Mouse (Mus musculus) heart, adult 2 months (tissue): ENCODE results near the gene Rftn2. TPM values are rescaled to one million over a fixed set of nuclear protein-coding genes. Genes with fewer than 3 reads are reported as not detected.
"Not testable (repeated sequence)": the region's sequence is repeated elsewhere in the genome, so short reads cannot be mapped to it uniquely, and the experiment has no call there.

ENCODE experiments used
- DNase-seq, 2 experiments: peaks; one replicate each; pipeline ENCODE4 v3.0.0; 2021
- H3K27ac ChIP-seq: fragments of 200-600 bp; 2 replicates; pipeline ENCODE4 v1.8.1; 2022
- H3K27me3 ChIP-seq: fragments of 200-500 bp; 2 replicates; pipeline ENCODE4 v1.6.1; 2012; ENCODE audit warnings: mild to moderate bottlenecking, low read length, inconsistent platforms, mixed read lengths; ENCODE audit not compliant: control insufficient read depth, insufficient read depth
- H3K36me3 ChIP-seq: fragments of 200-500 bp; 2 replicates; pipeline ENCODE4 v1.6.1; 2012; ENCODE audit warnings: low read length, inconsistent platforms; ENCODE audit not compliant: control insufficient read depth, insufficient read depth
- H3K4me1 ChIP-seq: fragments of 200-500 bp; 2 replicates; pipeline ENCODE4 v1.6.1; 2011; ENCODE audit warnings: low read length; ENCODE audit not compliant: control insufficient read depth, insufficient read depth
- H3K4me3 ChIP-seq: fragments of 200-600 bp; 2 replicates; pipeline ENCODE4 v1.8.1; 2022
- H3K79me2 ChIP-seq: fragments of 200-500 bp; replicated peaks from 2 replicates; pipeline ENCODE4 v1.6.1; 2012; ENCODE audit warnings: mild to moderate bottlenecking, inconsistent platforms, low read length, moderate library complexity, mixed read lengths; ENCODE audit not compliant: control insufficient read depth, insufficient read depth
- H3K9ac ChIP-seq: fragments of 200-500 bp; 2 replicates; pipeline ENCODE4 v1.6.1; 2012; ENCODE audit warnings: low read depth, mild to moderate bottlenecking, control low read depth, inconsistent platforms, low read length, mixed read lengths
- CTCF ChIP-seq: fragments of 200-600 bp; IDR thresholded peaks from 2 replicates; pipeline ENCODE4 v1.8.1; 2022; ENCODE audit warnings: antibody characterized with exemption, mild to moderate bottlenecking, moderate library complexity
- EP300 ChIP-seq: fragments of 200-500 bp; IDR thresholded peaks from 2 replicates; pipeline ENCODE4 v1.6.1; 2011; ENCODE audit warnings: low read depth, low read length, control low read depth; ENCODE audit not compliant: insufficient read depth
- POLR2A ChIP-seq: fragments of 200-500 bp; IDR thresholded peaks from 2 replicates; pipeline ENCODE4 v1.6.1; 2011; ENCODE audit warnings: mild to moderate bottlenecking, low read depth, low read length, control low read depth; ENCODE audit not compliant: insufficient read depth
- WGBS: fragments of 180-500 bp; shearing (Covaris S2); methylation state at CpG from one replicate; pipeline ENCODE4 v1.1.7; 2018; 5-methylcytosine and 5-hydroxymethylcytosine counted together
- intact Hi-C: fragments of 180-260 bp; cut with DNase I; formaldehyde crosslinking; loops from one replicate; pipeline ENCODE4 v1.15.1; 2025
- polyA plus RNA-seq: library from polyadenylated mRNA; depleted of rRNA; stranded (reverse); fragments of >200 nt; gene quantifications from 2 replicates; pipeline ENCODE4 v1.2.3, GENCODE M21; 2012; rRNA removed
- total RNA-seq, 2 experiments: library from RNA; stranded (reverse); gene quantifications; 2 replicates each; pipeline ENCODE4 v1.2.3; 2021

Rftn2 gene
- total and polyA plus RNA-seq, 3 experiments: 2.7 to 12.8 (median 12.1) TPM

- H3K4me3 ChIP-seq: no peak overlapping the region
- H3K9ac ChIP-seq: no peak overlapping the region
- 92% methylated on average over 5 of the region's 5 CpGs for WGBS
- intact Hi-C loops: loop anchor here (2.0 to 5.0 kb wide), 3 partner anchors 77 to 107 kb away; partner anchors contain the start of genes Coq10b, Mars2 and Sf3b1
- H3K79me2 ChIP-seq: peaks cover 5% of the 10 kb centered on the region
- peaks cover 7% of the 10 kb centered on the region for H3K4me1 ChIP-seq
- H3K27ac ChIP-seq: no peak overlapping the region
- no peak for DNase-seq
- H3K36me3 ChIP-seq: peaks cover 11% of the 10 kb centered on the region
- no peaks in the 10 kb centered on the region for H3K27me3 ChIP-seq
- no peak for TF ChIP-seq EP300
- no peak for TF ChIP-seq POLR2A
- no peak for TF ChIP-seq CTCF
These were observed 96.9 kb downstream of the Rftn2 start for GRCm38 (mm10) chr1:55129716-55130115.

- 96% methylated on average over 2 of the region's 2 CpGs for WGBS
- DNase-seq, H3K4me1 ChIP-seq, H3K27me3 ChIP-seq, H3K9ac ChIP-seq, intact Hi-C loops, H3K79me2 ChIP-seq, H3K36me3 ChIP-seq, H3K4me3 ChIP-seq, H3K27ac ChIP-seq: not testable (repeated sequence)
These were observed 102.4 kb downstream of the Rftn2 start for GRCm38 (mm10) chr1:55124136-55124535.

- Histone ChIP-seq H3K4me3 (no peak overlapping the region), H3K27me3 (no peaks in the 10 kb centered on the region), H3K36me3 (no peaks in the 10 kb centered on the region), H3K9ac (no peak overlapping the region), H3K79me2 (no peaks in the 10 kb centered on the region), H3K4me1 (no peaks in the 10 kb centered on the region), H3K27ac (no peak overlapping the region)
- TF ChIP-seq EP300: no peak
- TF ChIP-seq POLR2A: no peak
- no peak for TF ChIP-seq CTCF
- DNase-seq: no peak
- intact Hi-C loops: no loop called here
- 89% methylated on average over 2 of the region's 2 CpGs for WGBS
These were observed 103.0 kb downstream of the Rftn2 start for GRCm38 (mm10) chr1:55123561-55123960.

- Histone ChIP-seq H3K36me3 (no peaks in the 10 kb centered on the region), H3K9ac (no peak overlapping the region), H3K27ac (no peak overlapping the region), H3K27me3 (no peaks in the 10 kb centered on the region), H3K4me1 (no peaks in the 10 kb centered on the region), H3K4me3 (no peak overlapping the region), H3K79me2 (no peaks in the 10 kb centered on the region)
- intact Hi-C loops: no loop called here
- WGBS: 89% methylated on average over 5 of the region's 5 CpGs
- TF ChIP-seq CTCF: no peak
- no peak for TF ChIP-seq EP300
- TF ChIP-seq POLR2A: no peak
- DNase-seq: no peak
These were observed 103.5 kb downstream of the Rftn2 start for GRCm38 (mm10) chr1:55123046-55123445.

Other genes with a start within 250 kb of the Rftn2 start
- gene Sf3b1, start 199.3 kb downstream of the Rftn2 start, total RNA-seq: 10 to 100 TPM; 64.4 to 74.9 TPM
- 27.9 and 62.8 TPM in 2 replicates for gene Sf3b1, start 199.3 kb downstream of the Rftn2 start, polyA plus RNA-seq
- gene Coq10b, start 174.0 kb downstream of the Rftn2 start, total RNA-seq: 10 to 100 TPM; 26.7 to 64.0 TPM
- gene Coq10b, start 174.0 kb downstream of the Rftn2 start, polyA plus RNA-seq: 16.0 and 23.1 TPM in 2 replicates
- gene Hspe1, start 138.7 kb downstream of the Rftn2 start, total RNA-seq: 100 to 1,000 TPM; 153 to 180 TPM
- gene Hspe1, start 138.7 kb downstream of the Rftn2 start, polyA plus RNA-seq: 44.5 and 69.3 TPM in 2 replicates
- 100 to 1,000 TPM; 373 to 383 TPM for gene Hspd1, start 138.5 kb downstream of the Rftn2 start, total RNA-seq
- gene Hspd1, start 138.5 kb downstream of the Rftn2 start, polyA plus RNA-seq: 68.5 and 143 TPM in 2 replicates
- gene Mob4, start 95.6 kb downstream of the Rftn2 start, total RNA-seq: 10 to 100 TPM; 27.8 to 32.0 TPM
- gene Mob4, start 95.6 kb downstream of the Rftn2 start, polyA plus RNA-seq: 11.1 and 22.3 TPM in 2 replicates
- 1 to 10 TPM; 5.0 to 5.3 TPM for gene Mars2, start 10.4 kb upstream of the Rftn2 start, total RNA-seq
- gene Mars2, start 10.4 kb upstream of the Rftn2 start, polyA plus RNA-seq: 2.0 and 3.6 TPM in 2 replicates
- gene Boll, start 136.7 kb upstream of the Rftn2 start, total RNA-seq: under 1 TPM in 1 of 2 experiments, not detected in 1; 0.32 TPM
- not detected in 2 replicates for gene Boll, start 136.7 kb upstream of the Rftn2 start, polyA plus RNA-seq
- gene Plcl1, start 179.1 kb upstream of the Rftn2 start, total RNA-seq: 1 to 10 TPM; 3.0 to 3.1 TPM
- 0.86 and 1.5 TPM in 2 replicates for gene Plcl1, start 179.1 kb upstream of the Rftn2 start, polyA plus RNA-seq